In genomic region chr4:133774570-133775554, GRCm38 (mm10) we compare ENCODE assay signal across 9 mouse cellular contexts. TPM values are rescaled to one million over a fixed set of nuclear protein-coding genes. Genes with fewer than 3 reads are reported as not detected.
DNase-seq lines count a peak whose midpoint lies in the region; ATAC-seq lines count a peak whose summit lies in the region.
"Had no signal": no experiment of that assay in that cellular context is flagged by ENCODE, and none has a peak within 500 bp of the region (broad histone marks: within the 10 kb centered on the region; RNA-seq: fewer than 3 reads in every experiment).

No protein-coding gene starts in this region.

- no peak overlapping the region for H3K9ac ChIP-seq in hindbrain, embryonic 16.5 days (ENCODE audit: low read depth, low read length)
- H3K9ac ChIP-seq in hindbrain, embryonic 12.5 days, result no peak overlapping the region
- H3K9ac ChIP-seq in heart, embryonic 16.5 days (ENCODE audit: low read length), result no peak overlapping the region
- H3K9ac ChIP-seq: limb, embryonic 12.5 days had no signal

- no peaks in the 10 kb centered on the region for H3K27me3 ChIP-seq in hindbrain, embryonic 16.5 days (replicated peaks; ENCODE audit: control insufficient read depth, insufficient read depth, low read length)
- H3K27me3 ChIP-seq in hindbrain, embryonic 12.5 days, result no peaks in the 10 kb centered on the region
- H3K27me3 ChIP-seq in heart, embryonic 16.5 days (ENCODE audit: control insufficient read depth, insufficient read depth, low read length), result no peaks in the 10 kb centered on the region
- H3K27me3 ChIP-seq: limb, embryonic 12.5 days had no signal

- WGBS in hindbrain, embryonic 16.5 days, result 79% methylated on average over 18 of the region's 21 CpGs
- 84% methylated on average over 21 of the region's 21 CpGs for WGBS in hindbrain, embryonic 12.5 days
- 67% methylated on average over 21 of the region's 21 CpGs for WGBS in heart, embryonic 16.5 days

- no peak overlapping the region for H3K27ac ChIP-seq in hindbrain, embryonic 16.5 days (ENCODE audit: low read depth, low read length)
- no peak overlapping the region for H3K27ac ChIP-seq in hindbrain, embryonic 12.5 days
- H3K27ac ChIP-seq in heart, embryonic 16.5 days (ENCODE audit: low read length), result no peak overlapping the region
- H3K27ac ChIP-seq: limb, embryonic 12.5 days had no signal

- intact Hi-C loops in left cerebral cortex, postnatal 14 days (cut with DNase I), result no loop called here

- no peaks in the 10 kb centered on the region for H3K9me3 ChIP-seq in hindbrain, embryonic 16.5 days (ENCODE audit: control insufficient read depth, low read length)
- no peaks in the 10 kb centered on the region for H3K9me3 ChIP-seq in hindbrain, embryonic 12.5 days (replicated peaks)
- H3K9me3 ChIP-seq in heart, embryonic 16.5 days (replicated peaks; ENCODE audit: control insufficient read depth, low read length), result no peaks in the 10 kb centered on the region

- H3K4me1 ChIP-seq in hindbrain, embryonic 16.5 days (ENCODE audit: control insufficient read depth, insufficient read depth, low read depth, low read length), result no peaks in the 10 kb centered on the region
- H3K4me1 ChIP-seq in hindbrain, embryonic 12.5 days, result no peaks in the 10 kb centered on the region
- no peaks in the 10 kb centered on the region for H3K4me1 ChIP-seq in heart, embryonic 16.5 days (ENCODE audit: control insufficient read depth, insufficient read depth, low read length)
- H3K4me1 ChIP-seq: limb, embryonic 12.5 days had no signal

- no peak overlapping the region for H3K4me2 ChIP-seq in hindbrain, embryonic 16.5 days (ENCODE audit: low read length)
- no peak overlapping the region for H3K4me2 ChIP-seq in hindbrain, embryonic 12.5 days (replicated peaks)
- no peak overlapping the region for H3K4me2 ChIP-seq in heart, embryonic 16.5 days (ENCODE audit: low read depth, low read length)
- H3K4me2 ChIP-seq: limb, embryonic 12.5 days had no signal

- 0 out of 2 replicates have a peak, but pooled peaks have one; percentile 37 for ATAC-seq in hindbrain, embryonic 16.5 days
- ATAC-seq in hindbrain, embryonic 12.5 days (ENCODE audit: low FRiP score), result no peak
- ATAC-seq in common myeloid progenitor, adult 5-6 weeks (replicated peaks; ENCODE audit: low read depth, poor library complexity, severe bottlenecking), result peak; percentile 89
- ATAC-seq in heart, embryonic 16.5 days (replicated peaks; ENCODE audit: extremely low read depth, insufficient read depth, low FRiP score), result 0 out of 2 replicates have a peak, but pooled peaks have one; percentile 14

- no peaks in the 10 kb centered on the region for H3K36me3 ChIP-seq in hindbrain, embryonic 16.5 days (ENCODE audit: control insufficient read depth, insufficient read depth, low read length)
- no peaks in the 10 kb centered on the region for H3K36me3 ChIP-seq in hindbrain, embryonic 12.5 days
- no peaks in the 10 kb centered on the region for H3K36me3 ChIP-seq in heart, embryonic 16.5 days (ENCODE audit: control insufficient read depth, insufficient read depth)
- H3K36me3 ChIP-seq: limb, embryonic 12.5 days had no signal

- DNase-seq in T-cell, adult 2 months (ENCODE audit: low spot score), result peak; percentile 10
- DNase-seq in left cerebral cortex, postnatal 14 days (ENCODE audit: low spot score in 2 of 2), result peak; percentile 82 to 90
- DNase-seq in ovary, postnatal 10 days (ENCODE audit: low spot score), result peak; percentile 29
- peak; percentile 29 for DNase-seq in urinary bladder, postnatal 10 days (ENCODE audit: low spot score)

- H3K4me3 ChIP-seq in hindbrain, embryonic 16.5 days (ENCODE audit: low read length), result no peak overlapping the region
- H3K4me3 ChIP-seq in hindbrain, embryonic 12.5 days, result no peak overlapping the region
- no peak overlapping the region for H3K4me3 ChIP-seq in heart, embryonic 16.5 days (ENCODE audit: low read length)
- H3K4me3 ChIP-seq: limb, embryonic 12.5 days had no signal

RNA-seq across cellular contexts. Expression of gene Arid1a, which starts 18.3 kb away (rescaled TPM):
- polyA plus RNA-seq in hindbrain, embryonic 16.5 days (2015; fragmentation: Nextera tagmentation; extraction: Ambion mirVana), result 24.2 and 25.2 TPM in 2 replicates
- polyA plus RNA-seq in hindbrain, embryonic 12.5 days (2016; fragmentation: Nextera tagmentation; extraction: Ambion mirVana), result 41.9 and 44.3 TPM in 2 replicates
- total RNA-seq in common myeloid progenitor, adult 5-6 weeks (2017), result 41.5 and 67.0 TPM in 2 replicates
- polyA plus RNA-seq in heart, embryonic 16.5 days (2015; fragmentation: Nextera tagmentation; extraction: Ambion mirVana), result 18.8 and 20.0 TPM in 2 replicates
- total RNA-seq in left cerebral cortex, postnatal 14 days (2021), result 10 to 100 TPM; 74.1 to 75.8 TPM

Comparison
In these comparisons a context has a peak if more than half of its experiments do, and no peak if none do; other contexts are left out.
1. DNase-seq: peak in every context shown above with its lines; median percentile 86 in left cerebral cortex, postnatal 14 days; 29 in ovary, postnatal 10 days; 29 in urinary bladder, postnatal 10 days; 10 in T-cell, adult 2 months.